Mouse (Mus musculus) heart, postnatal 0 days (tissue): Measurements from ENCODE around the gene Fam240a. TPM values are rescaled to one million over a fixed set of nuclear protein-coding genes. Genes with fewer than 3 reads are reported as not detected.

Experiments used
- ATAC-seq: fragments of 200-750 bp; cut with Nextera tagmentation; 2 replicates; pipeline ENCODE4 v1.8.0; 2017; ENCODE audit warnings: low read depth, moderate number of reproducible peaks, moderate library complexity; ENCODE audit not compliant: insufficient read depth
- DNase-seq: peaks from one replicate; pipeline ENCODE4 v3.0.0-alpha.2; 2016; ENCODE audit warnings: low spot score
- H3K27ac ChIP-seq: fragments of 300-500 bp; sonication (generic); 2 replicates; pipeline ENCODE4 v1.5.1; 2014; ENCODE audit warnings: low read depth, mild to moderate bottlenecking
- H3K27me3 ChIP-seq: fragments of 300-500 bp; sonication (generic); 2 replicates; pipeline ENCODE4 v1.6.1; 2014; ENCODE audit warnings: low read length, mixed read lengths; ENCODE audit not compliant: control insufficient read depth, insufficient read depth
- H3K36me3 ChIP-seq: fragments of 300-500 bp; sonication (generic); replicated peaks from 2 replicates; pipeline ENCODE4 v1.6.1; 2014; ENCODE audit warnings: low read length, mixed read lengths; ENCODE audit not compliant: control insufficient read depth, insufficient read depth
- H3K4me1 ChIP-seq: fragments of 300-500 bp; sonication (generic); 2 replicates; pipeline ENCODE4 v1.6.1; 2014; ENCODE audit warnings: antibody characterized with exemption; ENCODE audit not compliant: control insufficient read depth, insufficient read depth
- H3K4me2 ChIP-seq: fragments of 300-500 bp; sonication (generic); 2 replicates; pipeline ENCODE4 v1.6.1; 2014; ENCODE audit warnings: low read depth, mild to moderate bottlenecking, low read length, moderate library complexity
- H3K4me3 ChIP-seq: fragments of 300-500 bp; sonication (generic); 2 replicates; pipeline ENCODE4 v1.5.1; 2014; ENCODE audit warnings: low read depth, low read length
- H3K9ac ChIP-seq: fragments of 300-500 bp; sonication (generic); replicated peaks from 2 replicates; pipeline ENCODE4 v1.6.1; 2014; ENCODE audit warnings: low read depth, low read length, mixed read lengths
- H3K9me3 ChIP-seq: fragments of 300-500 bp; sonication (generic); replicated peaks from 2 replicates; pipeline ENCODE4 v1.6.1; 2016; ENCODE audit warnings: low read length; ENCODE audit not compliant: control insufficient read depth
- CTCF ChIP-seq: IDR thresholded peaks from 2 replicates; pipeline ENCODE4 v1.5.1; 2016; ENCODE audit warnings: antibody characterized with exemption, control low read depth, low read depth
- EP300 ChIP-seq: IDR thresholded peaks from 2 replicates; pipeline ENCODE4 v1.6.1; 2016; ENCODE audit warnings: antibody characterized with exemption, low read depth
- WGBS: fragments of 180-500 bp; shearing (Covaris S2); extraction: QIAGEN DNeasy Blood & Tissue Kit; methylation state at CpG from one replicate; pipeline ENCODE4 v1.1.7; 2014; 5-methylcytosine and 5-hydroxymethylcytosine counted together
- polyA plus RNA-seq: library from polyadenylated mRNA; unstranded; fragments of >200 nt; fragmentation: Nextera tagmentation; extraction: Ambion mirVana; gene quantifications from 2 replicates; pipeline ENCODE4 v1.2.1, GENCODE M21; 2015
- total RNA-seq: library from RNA; depleted of rRNA; stranded (reverse); fragments of >200 nt; gene quantifications from 2 replicates; pipeline ENCODE4 v1.2.3, GENCODE M21; 2014; ENCODE audit warnings: low replicate concordance

The Fam240a gene
- total and polyA plus RNA-seq, 2 experiments from 2014 or later = not detected

DNA sequence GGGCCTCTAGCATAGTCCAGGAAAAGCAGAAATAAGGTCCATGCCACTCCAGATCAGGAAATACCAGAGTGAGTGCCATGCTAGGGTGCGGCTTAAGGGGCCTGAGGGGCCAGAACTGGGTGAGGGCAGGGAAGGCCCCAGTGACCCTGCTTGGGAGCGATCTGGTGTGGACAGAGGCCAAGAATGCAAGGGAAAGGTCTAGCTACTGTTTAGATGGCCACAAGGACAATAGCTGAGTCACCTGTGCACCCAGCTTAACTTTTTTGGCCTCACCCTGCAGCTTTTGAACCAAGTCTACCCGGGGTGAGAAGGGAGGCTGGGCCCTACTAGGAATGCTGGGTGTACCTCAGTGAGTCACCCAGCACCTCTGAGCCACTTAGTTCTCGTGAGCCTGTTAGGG lies 35.9 kb downstream of the Fam240a start:
- Histone ChIP-seq H3K36me3 (peaks cover 5% of the 10 kb centered on the region; the same call in 1 of the 2 replicates), H3K9ac (0 out of 2 replicates have a peak overlapping the region, but pooled peaks have one; percentile 54), H3K4me3 (peak overlapping the region; percentile 58), H3K4me1 (peaks cover 23% of the 10 kb centered on the region), H3K27me3 (no peaks in the 10 kb centered on the region), H3K4me2 (peak overlapping the region; percentile 74), H3K9me3 (no peaks in the 10 kb centered on the region), H3K27ac (peak overlapping the region; percentile 80; the same call in 1 of the 2 replicates)
- no peak for ATAC-seq
- TF ChIP-seq EP300 (no peak), CTCF (no peak)
- DNase-seq = no peak
- WGBS = 63% methylated on average over 4 of the region's 4 CpGs

DNA sequence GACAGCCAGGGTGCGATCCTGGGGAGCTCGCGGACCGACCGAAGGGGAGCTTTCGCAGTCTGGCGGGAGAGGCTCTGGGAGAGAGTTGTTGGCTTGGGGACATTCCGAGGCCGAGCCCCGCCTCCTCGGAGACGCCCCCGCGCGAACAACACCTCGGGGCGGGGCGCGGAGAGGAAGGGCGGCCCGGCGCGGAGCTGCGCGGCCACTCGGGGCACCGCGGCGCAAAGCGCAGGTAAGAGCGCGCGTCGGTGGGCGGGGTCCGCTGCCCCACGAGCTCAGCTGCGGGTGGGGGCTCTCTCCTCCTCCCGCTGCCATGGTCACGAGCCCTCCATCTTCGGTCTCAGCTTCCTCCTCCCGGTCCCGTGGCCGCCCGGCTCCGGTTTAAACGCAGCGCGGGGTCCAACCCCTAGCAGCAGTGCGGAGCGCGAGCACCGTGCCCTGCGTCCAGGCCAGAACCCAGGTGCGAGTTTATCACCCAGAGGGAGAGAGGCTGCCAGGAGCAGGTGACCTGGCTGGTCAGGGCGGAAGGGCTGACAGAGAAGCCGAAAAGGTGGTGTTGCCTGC lies 36.6 kb downstream of the Fam240a start, which contains the start of gene Tmie:
Tmie (minus strand) TSS at position 116 of the 564 bp plus-strand sequence.
- Histone ChIP-seq H3K4me2 (peak within 1 kb of the TSS; percentile 74), H3K36me3 (peaks cover 5% of the 10 kb centered on the region; the same call in 1 of the 2 replicates), H3K9ac (peak within 1 kb of the TSS; percentile 54), H3K4me1 (peaks cover 23% of the 10 kb centered on the region), H3K27me3 (no peaks in the 10 kb centered on the region), H3K4me3 (peak within 1 kb of the TSS; percentile 58), H3K27ac (peak within 1 kb of the TSS; percentile 80), H3K9me3 (no peaks in the 10 kb centered on the region)
- TF ChIP-seq CTCF = no peak
- no peak for TF ChIP-seq EP300
- peak; percentile 71 for DNase-seq
- under 1% methylated on average over 52 of the region's 57 CpGs for WGBS
- ATAC-seq = peak; percentile 76

DNA sequence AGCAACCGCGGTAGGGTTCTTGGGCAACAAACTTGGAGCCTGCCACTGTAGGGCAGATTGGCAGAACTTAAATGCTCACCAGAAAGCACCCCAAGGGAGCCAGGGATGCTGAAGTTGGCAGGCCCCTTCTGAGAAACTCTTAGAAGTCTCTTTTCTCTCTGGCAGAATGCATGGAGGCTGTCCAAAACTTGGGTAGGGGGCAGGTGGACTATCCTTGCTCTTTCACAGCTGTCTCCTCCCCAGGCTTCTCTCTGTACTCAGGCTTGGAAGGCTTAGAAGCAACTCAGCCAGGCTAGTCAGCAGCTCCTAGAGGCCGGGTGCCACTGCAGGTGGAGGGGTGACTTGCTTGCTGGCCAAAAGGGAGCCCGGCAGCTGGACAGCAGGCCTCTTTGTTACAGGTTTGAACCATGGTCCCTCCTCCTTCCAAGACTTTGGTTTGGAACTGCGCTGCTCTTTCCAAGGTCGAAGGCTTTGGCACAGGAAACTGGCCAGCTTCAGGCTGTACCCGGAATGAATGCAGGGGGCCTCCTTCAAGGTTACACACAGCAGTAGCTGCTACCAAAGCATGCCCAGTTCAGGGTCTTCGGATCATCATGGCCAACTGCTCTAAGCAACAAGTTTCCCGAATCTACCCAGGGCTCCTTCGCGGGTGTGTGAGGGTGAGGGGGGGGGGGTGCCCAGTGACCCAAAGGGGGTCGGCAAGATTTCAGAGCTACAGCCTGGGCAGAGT lies 37.3 kb downstream of the Fam240a start, which contains the start of gene Als2cl:
Als2cl (plus strand) TSS at position 680 of the 730 bp plus-strand sequence.
- Histone ChIP-seq H3K27me3 (peaks cover under 1% of the 10 kb centered on the region; the same call in 1 of the 2 replicates), H3K9me3 (no peaks in the 10 kb centered on the region), H3K27ac (peak within 1 kb of the TSS; percentile 80), H3K4me2 (peak within 1 kb of the TSS; percentile 74), H3K9ac (peak within 1 kb of the TSS; percentile 54), H3K36me3 (peaks cover under 1% of the 10 kb centered on the region; the same call in 1 of the 2 replicates), H3K4me3 (peak within 1 kb of the TSS; percentile 58), H3K4me1 (peaks cover 24% of the 10 kb centered on the region)
- ATAC-seq (peak; percentile 25), DNase-seq (no peak)
- TF ChIP-seq EP300 (no peak), CTCF (no peak)
- 13% methylated on average over 12 of the region's 12 CpGs for WGBS

DNA sequence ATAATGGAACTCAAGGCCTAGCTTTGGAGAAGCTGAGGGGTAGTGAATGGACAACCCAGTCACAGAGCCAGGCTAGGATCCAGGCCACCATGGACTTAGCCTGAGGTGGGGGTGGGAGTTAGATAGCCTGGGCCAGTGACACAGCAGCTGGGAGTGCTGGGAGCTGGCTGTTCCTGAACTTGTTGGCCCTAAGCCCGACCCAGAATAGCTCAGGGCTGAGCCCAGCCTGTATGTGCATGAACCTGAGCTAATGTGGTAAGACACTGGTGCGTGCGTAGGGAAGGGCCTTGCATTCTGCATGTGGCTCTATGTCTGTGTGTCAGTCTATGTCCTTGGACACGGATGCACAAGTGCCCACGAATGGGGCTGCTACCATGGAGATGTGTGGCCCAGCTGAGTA lies 38.8 kb downstream of the Fam240a start:
- Histone ChIP-seq H3K36me3 (no peaks in the 10 kb centered on the region), H3K27me3 (peaks cover 15% of the 10 kb centered on the region), H3K9ac (no peak overlapping the region), H3K27ac (peak overlapping the region; percentile 69), H3K9me3 (no peaks in the 10 kb centered on the region), H3K4me3 (no peak overlapping the region), H3K4me2 (0 out of 2 replicates have a peak overlapping the region, but pooled peaks have one; percentile 0), H3K4me1 (peaks cover 34% of the 10 kb centered on the region)
- ATAC-seq (peak; percentile 80), DNase-seq (peak; percentile 86)
- no peak for TF ChIP-seq CTCF
- TF ChIP-seq EP300 = no peak
- 40% methylated on average over 5 of the region's 5 CpGs for WGBS

DNA sequence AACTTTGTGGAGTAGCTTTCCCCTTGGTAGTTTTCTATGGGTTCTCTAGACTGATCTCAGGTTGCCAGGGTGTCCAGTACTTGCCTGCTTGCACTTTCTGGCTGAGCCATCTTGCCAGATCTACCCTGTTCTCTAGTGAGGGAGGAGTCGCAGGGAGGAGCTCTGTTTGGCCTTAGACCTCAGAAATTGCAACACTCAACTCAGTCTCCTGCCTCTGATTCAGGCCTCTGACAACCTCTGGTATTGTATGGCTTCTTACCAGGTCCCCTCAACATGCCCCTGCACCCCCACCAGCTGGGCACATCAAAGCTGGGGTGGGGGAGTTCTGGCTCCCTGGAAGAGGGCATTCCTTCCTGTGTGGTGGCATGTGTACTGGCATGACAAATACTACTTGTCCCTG lies 39.3 kb downstream of the Fam240a start:
- Histone ChIP-seq H3K9me3 (no peaks in the 10 kb centered on the region), H3K4me3 (no peak overlapping the region), H3K9ac (no peak overlapping the region), H3K4me2 (no peak overlapping the region), H3K4me1 (peaks cover 34% of the 10 kb centered on the region), H3K27me3 (peaks cover 16% of the 10 kb centered on the region), H3K36me3 (no peaks in the 10 kb centered on the region), H3K27ac (peak overlapping the region; percentile 69)
- TF ChIP-seq EP300 (no peak), CTCF (no peak)
- 86% methylated on average over 1 of the region's 1 CpGs for WGBS
- no peak for ATAC-seq
- no peak for DNase-seq
